10 mouse cellular contexts compared by ENCODE assay signal in the genomic region with DNA sequence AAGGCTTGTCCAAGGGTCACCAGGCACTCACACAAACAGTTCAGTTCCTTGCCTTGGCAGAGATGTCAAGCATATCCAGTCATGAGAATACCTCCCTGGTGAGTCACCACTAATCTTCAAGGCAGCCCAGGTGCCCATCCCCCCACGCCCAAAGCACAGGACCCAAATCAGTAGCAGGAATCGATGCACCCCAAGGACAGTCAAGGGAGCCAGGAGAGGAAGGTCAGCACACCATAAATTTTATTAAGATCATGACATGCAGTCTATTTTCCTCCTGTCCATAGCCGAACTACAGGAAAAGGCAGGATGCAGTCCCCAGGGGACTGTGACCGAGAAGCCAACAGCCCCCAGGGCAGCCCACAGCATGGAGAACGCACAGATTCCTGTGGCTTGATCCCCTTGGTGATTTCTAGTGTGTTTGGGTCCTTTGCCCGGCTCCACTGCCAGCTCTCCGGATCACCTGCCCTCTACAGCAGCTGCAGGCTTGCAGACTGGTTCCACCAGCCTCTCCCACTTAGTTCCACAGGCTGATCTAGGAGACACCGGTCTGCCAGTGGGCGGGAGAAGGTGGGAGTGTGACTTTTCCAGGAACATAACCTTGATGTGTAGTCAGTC. TPM values are rescaled to one million over a fixed set of nuclear protein-coding genes. Genes with fewer than 3 reads are reported as not detected.
DNase-seq lines count a peak whose midpoint lies in the region; ATAC-seq and TF ChIP-seq lines count a peak whose summit lies in the region.
"Had no signal": no experiment of that assay in that cellular context is flagged by ENCODE, and none has a peak within 500 bp of the region (broad histone marks: within the 10 kb centered on the region; RNA-seq: fewer than 3 reads in every experiment).

No protein-coding gene starts in this region.

- 35% methylated on average over 9 of the region's 9 CpGs for WGBS in intestine, embryonic 14.5 days

- ATAC-seq in cerebellum, adult (ENCODE audit: insufficient number of reproducible peaks, low FRiP score, low TSS enrichment) = no peak
- ATAC-seq in intestine, embryonic 14.5 days (replicated peaks; ENCODE audit: low FRiP score, low TSS enrichment, low read depth) = peak; percentile 38

- no peak overlapping the region for H3K4me3 ChIP-seq in ES-E14 (ENCODE audit: insufficient read depth in 1 of 2, low read depth in 1 of 2, low read length in 2 of 2, poor library complexity in 1 of 2, severe bottlenecking in 1 of 2)
- no peak overlapping the region for H3K4me3 ChIP-seq in intestine, embryonic 14.5 days (ENCODE audit: low read depth, low read length)
- H3K4me3 ChIP-seq: neural tube, embryonic 12.5 days had no signal

- H3K36me3 ChIP-seq in ES-E14 (ENCODE audit: control insufficient read depth, insufficient read depth, low read length, poor library complexity, severe bottlenecking) = no peaks in the 10 kb centered on the region
- no peaks in the 10 kb centered on the region for H3K36me3 ChIP-seq in intestine, embryonic 14.5 days (ENCODE audit: control insufficient read depth, insufficient read depth, low read length)
- H3K36me3 ChIP-seq: neural tube, embryonic 12.5 days had no signal

- H3K9ac ChIP-seq in ES-E14 (ENCODE audit: insufficient read depth, low read depth, low read length, poor library complexity, severe bottlenecking) = 0 out of 2 replicates have a peak overlapping the region, but pooled peaks have one; percentile 19
- H3K9ac ChIP-seq in intestine, embryonic 14.5 days (ENCODE audit: low read length) = no peak overlapping the region
- H3K9ac ChIP-seq: neural tube, embryonic 12.5 days had no signal

- peak overlapping the region; percentile 79 for H3K27ac ChIP-seq in ES-E14 (ENCODE audit: insufficient read depth, low read depth, low read length, poor library complexity, severe bottlenecking)
- peak overlapping the region; percentile 40; the same call in 1 of the 2 replicates for H3K27ac ChIP-seq in intestine, embryonic 14.5 days (ENCODE audit: low read depth)
- H3K27ac ChIP-seq: neural tube, embryonic 12.5 days had no signal

- H3K4me2 ChIP-seq in intestine, embryonic 14.5 days (ENCODE audit: low read length) = no peak overlapping the region
- H3K4me2 ChIP-seq: neural tube, embryonic 12.5 days had no signal

- H3K27me3 ChIP-seq in intestine, embryonic 14.5 days (replicated peaks; ENCODE audit: control insufficient read depth, insufficient read depth, low read length) = no peaks in the 10 kb centered on the region
- H3K27me3 ChIP-seq: neural tube, embryonic 12.5 days had no signal

- H3K9me3 ChIP-seq in ES-E14 (ENCODE audit: control insufficient read depth, insufficient read depth, low read depth, low read length) = no peaks in the 10 kb centered on the region
- H3K9me3 ChIP-seq in intestine, embryonic 14.5 days (ENCODE audit: control insufficient read depth, low read length) = no peaks in the 10 kb centered on the region
- H3K9me3 ChIP-seq: neural tube, embryonic 12.5 days had no signal

- H3K4me1 ChIP-seq in ES-E14 (ENCODE audit: control insufficient read depth in 2 of 2, insufficient read depth in 2 of 2, low read length in 2 of 2, poor library complexity in 1 of 2) = peaks cover 15 to 29% of the 10 kb centered on the region in 2 experiments; a peak in 3 of 4 replicates
- peaks cover 12% of the 10 kb centered on the region for H3K4me1 ChIP-seq in intestine, embryonic 14.5 days (replicated peaks; ENCODE audit: control insufficient read depth, insufficient read depth, low read length)

- in situ Hi-C loops in ES-E14 (cut with MboI; ENCODE audit: low sequenced_read_pairs in 2 of 2, unreplicated experiment in 2 of 2) = no loop called here

- DNase-seq in cerebellum, adult 9-11 months = peak; percentile 67
- DNase-seq in ES-E14 (ENCODE audit: low read depth, low spot score) (no peak), liver (no peak)
- DNase-seq in fibroblast of lung, adult 2 months (ENCODE audit: low read depth) = peak; percentile 45
- peak; percentile 77 for DNase-seq in intestine, embryonic 14.5 days (ENCODE audit: low spot score)
- DNase-seq in lung, postnatal 14 days = peak; percentile 50
- peak; percentile 73 to 75 for DNase-seq in urinary bladder, postnatal 36 days (ENCODE audit: low spot score in 2 of 2)

TF ChIP-seq in ES-E14, 5 proteins besides CTCF, POLR2A, EP300 and RAD21:
- TF ChIP-seq ZC3H11A (IDR thresholded peaks at IDR 0.05; ENCODE audit: borderline replicate concordance, low read depth, low read length) = no peak
TF ChIP-seq in ES-E14: peak in this region for 0.

RNA-seq across cellular contexts. Expression of gene Sorl1, which starts 14.2 kb away (rescaled TPM):
- 24.1 and 54.4 TPM in 2 replicates for total RNA-seq in ES-E14 (2012; rRNA removed)
- 11.7 and 12.2 TPM in 2 replicates for polyA plus RNA-seq in intestine, embryonic 14.5 days (2014; fragmentation: Nextera tagmentation; extraction: Ambion mirVana)
- total RNA-seq: MEL had no signal

Comparison
In these comparisons a context has a peak if more than half of its experiments do, and no peak if none do; other contexts are left out.
1. DNase-seq: peak in cerebellum, adult 9-11 months (single experiment), fibroblast of lung, adult 2 months (single experiment), intestine, embryonic 14.5 days (single experiment), lung, postnatal 14 days (single experiment) and urinary bladder, postnatal 36 days (2 of 2); none in ES-E14 (single experiment) and liver (single experiment).